Mouse (Mus musculus): ENCODE measurements around the gene Cysrt1. TPM values are rescaled to one million over a fixed set of nuclear protein-coding genes. Genes with fewer than 3 reads are reported as not detected.

Cysrt1 gene
- polyA plus RNA-seq, 1 experiment = 2.5 TPM

- DNase-seq (ENCODE audit: low spot score) = peak; percentile 85
These were observed 31.1 kb downstream of the Cysrt1 start, which contains the start of gene Nelfb for GRCm38 (mm10) chr2:25211121-25211670. Gene Nelfb (minus strand): TSS chr2:25211489.

GRCm38 (mm10) chr2:25210686-25211085 is 31.6 kb downstream of the Cysrt1 start:
- DNase-seq (ENCODE audit: low spot score) = no peak

- no peak for DNase-seq (ENCODE audit: low spot score)
These were observed 34.7 kb downstream of the Cysrt1 start for GRCm38 (mm10) chr2:25207593-25207992.

GRCm38 (mm10) chr2:25203631-25204214 is 38.5 kb downstream of the Cysrt1 start:
- no peak for DNase-seq (ENCODE audit: low spot score)

- DNase-seq (ENCODE audit: low spot score) = no peak
These were observed 41.6 kb downstream of the Cysrt1 start for GRCm38 (mm10) chr2:25200631-25201030.

- no peak for DNase-seq (ENCODE audit: low spot score)
These were observed 44.3 kb downstream of the Cysrt1 start for GRCm38 (mm10) chr2:25197946-25198345.

- no peak for DNase-seq (ENCODE audit: low spot score)
These were observed 45.1 kb downstream of the Cysrt1 start for GRCm38 (mm10) chr2:25197191-25197590.

GRCm38 (mm10) chr2:25196172-25196954 is 45.9 kb downstream of the Cysrt1 start, which contains the start of gene Tor4a:
Gene Tor4a (minus strand): TSS chr2:25196886.
- DNase-seq (ENCODE audit: low spot score) = peak; percentile 67

GRCm38 (mm10) chr2:25195211-25196156 is 46.8 kb downstream of the Cysrt1 start:
- no peak for DNase-seq (ENCODE audit: low spot score)

GRCm38 (mm10) chr2:25194486-25195171 is 47.6 kb downstream of the Cysrt1 start:
- DNase-seq (ENCODE audit: low spot score) = no peak

- no peak for DNase-seq (ENCODE audit: low spot score)
These were observed 48.2 kb downstream of the Cysrt1 start for GRCm38 (mm10) chr2:25194006-25194405.

- DNase-seq (ENCODE audit: low spot score) = no peak
These were observed 48.9 kb downstream of the Cysrt1 start for GRCm38 (mm10) chr2:25193330-25193770.

Other genes starting within 250 kb of the Cysrt1 start
- 87.4 and 114 TPM in 2 replicates for gene Nsmf, start 188.1 kb downstream of the Cysrt1 start, polyA plus RNA-seq (2012; rRNA removed)
- 0.03 and 0.07 TPM in 2 replicates for gene Entpd8, start 162.1 kb downstream of the Cysrt1 start, polyA plus RNA-seq (2012; rRNA removed)
- gene Noxa1, start 147.3 kb downstream of the Cysrt1 start, polyA plus RNA-seq (2012; rRNA removed) = 0.13 and 0.18 TPM in 2 replicates
- 50.1 and 60.0 TPM in 2 replicates for gene Nrarp, start 61.7 kb downstream of the Cysrt1 start, polyA plus RNA-seq (2012; rRNA removed)
- 22.6 and 25.3 TPM in 2 replicates for gene Tor4a, start 45.6 kb downstream of the Cysrt1 start, polyA plus RNA-seq (2012; rRNA removed)
- gene Nelfb, start 31.0 kb downstream of the Cysrt1 start, polyA plus RNA-seq (2012; rRNA removed) = 55.4 and 60.6 TPM in 2 replicates
- not detected in 2 replicates for gene Stpg3, start 27.8 kb downstream of the Cysrt1 start, polyA plus RNA-seq (2012; rRNA removed)
- gene Fam166a, start 23.7 kb downstream of the Cysrt1 start, polyA plus RNA-seq (2012; rRNA removed) = 0.08 and 0.10 TPM in 2 replicates
- 510 and 610 TPM in 2 replicates for gene Tubb4b, start 17.8 kb downstream of the Cysrt1 start, polyA plus RNA-seq (2012; rRNA removed)
- gene Slc34a3, start 8.1 kb downstream of the Cysrt1 start, polyA plus RNA-seq (2012; rRNA removed) = 0.03 TPM in 1 of 2 replicates, not detected in the other
- 0.13 and 0.19 TPM in 2 replicates for gene Rnf224, start 5.7 kb downstream of the Cysrt1 start, polyA plus RNA-seq (2012; rRNA removed)
- 12.9 and 14.1 TPM in 2 replicates for gene Rnf208, start 197 bp downstream of the Cysrt1 start, polyA plus RNA-seq (2012; rRNA removed)
- 21.0 and 23.8 TPM in 2 replicates for gene AL732309.1, start 4.4 kb upstream of the Cysrt1 start, polyA plus RNA-seq (2012; rRNA removed)
- gene Tmem203, start 13.0 kb upstream of the Cysrt1 start, polyA plus RNA-seq (2012; rRNA removed) = 30.7 and 34.2 TPM in 2 replicates
- gene Tprn, start 20.2 kb upstream of the Cysrt1 start, polyA plus RNA-seq (2012; rRNA removed) = 8.0 and 13.6 TPM in 2 replicates
- gene Ssna1, start 30.0 kb upstream of the Cysrt1 start, polyA plus RNA-seq (2012; rRNA removed) = 58.8 and 84.8 TPM in 2 replicates
- gene Anapc2, start 30.0 kb upstream of the Cysrt1 start, polyA plus RNA-seq (2012; rRNA removed) = 84.5 and 88.3 TPM in 2 replicates
- gene Tmem210, start 45.7 kb upstream of the Cysrt1 start, polyA plus RNA-seq (2012; rRNA removed) = not detected in 2 replicates
- gene Lrrc26, start 47.5 kb upstream of the Cysrt1 start, polyA plus RNA-seq (2012; rRNA removed) = 7.0 and 8.2 TPM in 2 replicates
- gene Grin1, start 76.7 kb upstream of the Cysrt1 start, polyA plus RNA-seq (2012; rRNA removed) = 1.1 TPM in 2 replicates
- 15.2 and 22.8 TPM in 2 replicates for gene Man1b1, start 89.9 kb upstream of the Cysrt1 start, polyA plus RNA-seq (2012; rRNA removed)
- gene Dpp7, start 113.9 kb upstream of the Cysrt1 start, polyA plus RNA-seq (2012; rRNA removed) = 36.0 and 37.3 TPM in 2 replicates
- gene Uap1l1, start 123.2 kb upstream of the Cysrt1 start, polyA plus RNA-seq (2012; rRNA removed) = 36.8 and 38.3 TPM in 2 replicates
- gene Sapcd2, start 129.9 kb upstream of the Cysrt1 start, polyA plus RNA-seq (2012; rRNA removed) = 1.6 and 2.5 TPM in 2 replicates
- gene Entpd2, start 153.4 kb upstream of the Cysrt1 start, polyA plus RNA-seq (2012; rRNA removed) = 104 and 107 TPM in 2 replicates
- gene Npdc1, start 156.9 kb upstream of the Cysrt1 start, polyA plus RNA-seq (2012; rRNA removed) = 103 and 126 TPM in 2 replicates
- 0.19 and 0.29 TPM in 2 replicates for gene Fut7, start 180.8 kb upstream of the Cysrt1 start, polyA plus RNA-seq (2012; rRNA removed)
- gene Abca2, start 186.3 kb upstream of the Cysrt1 start, polyA plus RNA-seq (2012; rRNA removed) = 6.3 and 16.4 TPM in 2 replicates
- 0.69 and 2.2 TPM in 2 replicates for gene Clic3, start 214.4 kb upstream of the Cysrt1 start, polyA plus RNA-seq (2012; rRNA removed)
- gene Paxx, start 218.6 kb upstream of the Cysrt1 start, polyA plus RNA-seq (2012; rRNA removed) = 50.8 and 61.1 TPM in 2 replicates
- 0.38 and 0.74 TPM in 2 replicates for gene Ptgds, start 227.6 kb upstream of the Cysrt1 start, polyA plus RNA-seq (2012; rRNA removed)

Data from urinary bladder, adult 2 months (tissue).